11 mouse cellular contexts compared by ENCODE assay signal in the genomic region with DNA sequence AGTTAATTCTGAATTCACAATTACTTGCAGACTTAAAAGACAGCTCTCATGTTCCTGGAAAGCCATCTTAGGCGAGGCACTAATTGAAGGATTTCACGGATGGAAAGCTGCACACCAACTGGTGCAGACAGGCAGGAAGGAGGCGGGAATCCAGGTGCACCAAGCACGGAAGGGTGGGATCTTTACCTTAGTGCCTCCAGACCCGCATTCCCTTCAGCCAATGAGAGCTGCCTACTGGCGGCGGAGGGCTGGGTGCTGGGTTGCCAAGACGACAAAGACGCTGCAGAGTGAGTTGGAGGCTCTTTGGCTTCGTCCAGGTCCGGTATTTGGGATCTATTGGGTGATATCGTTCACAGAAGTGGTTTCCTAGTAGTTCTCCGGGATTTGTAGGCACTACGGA. TPM values are rescaled to one million over a fixed set of nuclear protein-coding genes. Genes with fewer than 3 reads are reported as not detected.
DNase-seq lines count a peak whose midpoint lies in the region; ATAC-seq lines count a peak whose summit lies in the region.
"Had no signal": no experiment of that assay in that cellular context is flagged by ENCODE, and none has a peak within 500 bp of the region (broad histone marks: within the 10 kb centered on the region; RNA-seq: fewer than 3 reads in every experiment).

Nme9 (plus strand) TSS at position 315 of the 400 bp plus-strand sequence.

- DNase-seq in hindbrain, embryonic 10.5 days (ENCODE audit: low spot score) = peak; percentile 15
- DNase-seq in hindbrain, embryonic 11.5 days (ENCODE audit: low spot score) = no peak
- DNase-seq in embryonic facial prominence, embryonic 10.5 days (ENCODE audit: low spot score) = peak; percentile 51
- DNase-seq in intestine, embryonic 14.5 days (ENCODE audit: low spot score) = no peak
- no peak for DNase-seq in gastrocnemius, postnatal 14 days
- DNase-seq in thymus, postnatal 25 days = no peak
- DNase-seq in left cerebral cortex, postnatal 4 days = no peak

- no peaks in the 10 kb centered on the region for H3K9me3 ChIP-seq in hindbrain, embryonic 10.5 days
- no peaks in the 10 kb centered on the region for H3K9me3 ChIP-seq in hindbrain, embryonic 11.5 days (ENCODE audit: control insufficient read depth, low read length)
- no peaks in the 10 kb centered on the region for H3K9me3 ChIP-seq in embryonic facial prominence, embryonic 10.5 days
- no peaks in the 10 kb centered on the region for H3K9me3 ChIP-seq in intestine, embryonic 14.5 days (ENCODE audit: control insufficient read depth, low read length)
- H3K9me3 ChIP-seq in midbrain, embryonic 12.5 days = no peaks in the 10 kb centered on the region

- peaks cover 25% of the 10 kb centered on the region for H3K27me3 ChIP-seq in hindbrain, embryonic 10.5 days (ENCODE audit: insufficient read depth, poor library complexity, severe bottlenecking)
- no peaks in the 10 kb centered on the region for H3K27me3 ChIP-seq in hindbrain, embryonic 11.5 days (ENCODE audit: control insufficient read depth, insufficient read depth, low read length)
- peaks cover 26% of the 10 kb centered on the region for H3K27me3 ChIP-seq in embryonic facial prominence, embryonic 10.5 days (replicated peaks; ENCODE audit: low read depth, poor library complexity, severe bottlenecking)
- 0 out of 2 replicates have a peak, but pooled peaks cover 7% of the 10 kb centered on the region for H3K27me3 ChIP-seq in intestine, embryonic 14.5 days (replicated peaks; ENCODE audit: control insufficient read depth, insufficient read depth, low read length)
- peaks cover 9% of the 10 kb centered on the region for H3K27me3 ChIP-seq in midbrain, embryonic 12.5 days

- peaks cover 5% of the 10 kb centered on the region for H3K4me1 ChIP-seq in hindbrain, embryonic 10.5 days (replicated peaks)
- no peaks in the 10 kb centered on the region for H3K4me1 ChIP-seq in hindbrain, embryonic 11.5 days (replicated peaks; ENCODE audit: control insufficient read depth, insufficient read depth, low read length)
- H3K4me1 ChIP-seq in embryonic facial prominence, embryonic 10.5 days = peaks cover 7% of the 10 kb centered on the region; the same call in 1 of the 2 replicates
- H3K4me1 ChIP-seq in intestine, embryonic 14.5 days (replicated peaks; ENCODE audit: control insufficient read depth, insufficient read depth, low read length) = no peaks in the 10 kb centered on the region
- H3K4me1 ChIP-seq in midbrain, embryonic 12.5 days = 0 out of 2 replicates have a peak, but pooled peaks cover 10% of the 10 kb centered on the region

- WGBS in hindbrain, embryonic 10.5 days = 9% methylated on average over 14 of the region's 14 CpGs
- 14% methylated on average over 12 of the region's 14 CpGs for WGBS in hindbrain, embryonic 11.5 days
- WGBS in embryonic facial prominence, embryonic 10.5 days = 8% methylated on average over 14 of the region's 14 CpGs
- WGBS in intestine, embryonic 14.5 days = 10% methylated on average over 14 of the region's 14 CpGs
- WGBS in midbrain, embryonic 12.5 days = 10% methylated on average over 14 of the region's 14 CpGs

- 0 out of 2 replicates have a peak within 1 kb of the TSS, but pooled peaks have one; percentile 6 for H3K4me3 ChIP-seq in hindbrain, embryonic 10.5 days
- no peak within 1 kb of the TSS for H3K4me3 ChIP-seq in hindbrain, embryonic 11.5 days (ENCODE audit: low read depth, low read length)
- H3K4me3 ChIP-seq in embryonic facial prominence, embryonic 10.5 days = peak within 1 kb of the TSS; percentile 11; the same call in 1 of the 2 replicates
- H3K4me3 ChIP-seq in intestine, embryonic 14.5 days (ENCODE audit: low read depth, low read length) = no peak within 1 kb of the TSS
- H3K4me3 ChIP-seq in midbrain, embryonic 12.5 days = no peak within 1 kb of the TSS

- no peak within 1 kb of the TSS for H3K9ac ChIP-seq in hindbrain, embryonic 11.5 days (ENCODE audit: low read depth, low read length)
- no peak within 1 kb of the TSS for H3K9ac ChIP-seq in intestine, embryonic 14.5 days (ENCODE audit: low read length)
- H3K9ac ChIP-seq in midbrain, embryonic 12.5 days (replicated peaks) = no peak within 1 kb of the TSS

- H3K27ac ChIP-seq in hindbrain, embryonic 10.5 days = no peak within 1 kb of the TSS
- H3K27ac ChIP-seq in hindbrain, embryonic 11.5 days (ENCODE audit: low read depth, low read length) = no peak within 1 kb of the TSS
- H3K27ac ChIP-seq in embryonic facial prominence, embryonic 10.5 days (replicated peaks) = no peak within 1 kb of the TSS
- no peak within 1 kb of the TSS for H3K27ac ChIP-seq in intestine, embryonic 14.5 days (ENCODE audit: low read depth)
- H3K27ac ChIP-seq in midbrain, embryonic 12.5 days (replicated peaks) = no peak within 1 kb of the TSS

- no peak within 1 kb of the TSS for H3K4me2 ChIP-seq in hindbrain, embryonic 11.5 days (replicated peaks; ENCODE audit: low read depth, low read length)
- H3K4me2 ChIP-seq in intestine, embryonic 14.5 days (ENCODE audit: low read length) = peak within 1 kb of the TSS; percentile 9; the same call in 1 of the 2 replicates
- H3K4me2 ChIP-seq in midbrain, embryonic 12.5 days (replicated peaks) = peak within 1 kb of the TSS; percentile 14

- no peak for ATAC-seq in hindbrain, embryonic 11.5 days (ENCODE audit: low FRiP score)
- ATAC-seq in intestine, embryonic 14.5 days (replicated peaks; ENCODE audit: low FRiP score, low TSS enrichment, low read depth) = peak; percentile 63; the same call in 1 of the 2 replicates
- ATAC-seq in midbrain, embryonic 12.5 days (ENCODE audit: low FRiP score, low read depth) = no peak

- intact Hi-C loops in gastrocnemius, postnatal 14 days (cut with DNase I; ENCODE audit: low total_unique reads) = no loop called here
- intact Hi-C loops in left cerebral cortex, postnatal 4 days (cut with DNase I) = loop anchor here (5.0 to 10.0 kb wide), 2 partner anchors 196 to 389 kb away; no protein-coding TSS in a partner anchor

- no peaks in the 10 kb centered on the region for H3K36me3 ChIP-seq in hindbrain, embryonic 10.5 days
- H3K36me3 ChIP-seq in hindbrain, embryonic 11.5 days (ENCODE audit: control insufficient read depth, insufficient read depth, low read length) = no peaks in the 10 kb centered on the region
- no peaks in the 10 kb centered on the region for H3K36me3 ChIP-seq in embryonic facial prominence, embryonic 10.5 days (replicated peaks)
- H3K36me3 ChIP-seq in intestine, embryonic 14.5 days (ENCODE audit: control insufficient read depth, insufficient read depth, low read length) = no peaks in the 10 kb centered on the region
- no peaks in the 10 kb centered on the region for H3K36me3 ChIP-seq in midbrain, embryonic 12.5 days

RNA-seq across cellular contexts. Expression of gene Nme9, which starts in this region (rescaled TPM):
- polyA plus RNA-seq in hindbrain, embryonic 10.5 days (2016; fragmentation: Nextera tagmentation; extraction: Ambion mirVana) = 1.3 TPM in 1 of 2 replicates, not detected in the other
- 0.90 and 1.4 TPM in 2 replicates for polyA plus RNA-seq in hindbrain, embryonic 11.5 days (2014; fragmentation: Nextera tagmentation; extraction: Ambion mirVana)
- polyA plus RNA-seq in embryonic facial prominence, embryonic 10.5 days (2016; fragmentation: Nextera tagmentation; extraction: Ambion mirVana) = not detected in 2 replicates
- polyA plus RNA-seq in intestine, embryonic 14.5 days (2014; fragmentation: Nextera tagmentation; extraction: Ambion mirVana) = not detected in 2 replicates
- not detected in 2 replicates for polyA plus RNA-seq in midbrain, embryonic 12.5 days (2016; fragmentation: Nextera tagmentation; extraction: Ambion mirVana)
- total RNA-seq in gastrocnemius, postnatal 14 days (2021) = not detected
- under 1 TPM in 1 of 2 experiments, not detected in 1; 0.48 TPM for total RNA-seq in left cerebral cortex, postnatal 4 days (2021)
- total RNA-seq: adrenal gland, postnatal 4 days; left cerebral cortex, postnatal 14 days had no signal
- polyA plus RNA-seq: neural tube, embryonic 14.5 days had no signal

Comparison
In these comparisons a context has a peak if more than half of its experiments do, and no peak if none do; other contexts are left out.
1. Peak in DNase-seq and H3K4me3 ChIP-seq in embryonic facial prominence, embryonic 10.5 days; RNA of the gene not detected or under 1 TPM.
2. Peak in ATAC-seq and H3K4me2 ChIP-seq in intestine, embryonic 14.5 days; RNA of the gene not detected or under 1 TPM.